Mouse (Mus musculus) cerebellum, postnatal 4 days (tissue): Measurements from ENCODE around the gene Gm16223.

Experiments
- DNase-seq, 2 experiments: peaks; one replicate each; pipeline ENCODE4 v3.0.0; 2022; ENCODE audit warnings: low spot score in 2 of 2, mixed read lengths in 1 of 2

The Gm16223 gene

DNA sequence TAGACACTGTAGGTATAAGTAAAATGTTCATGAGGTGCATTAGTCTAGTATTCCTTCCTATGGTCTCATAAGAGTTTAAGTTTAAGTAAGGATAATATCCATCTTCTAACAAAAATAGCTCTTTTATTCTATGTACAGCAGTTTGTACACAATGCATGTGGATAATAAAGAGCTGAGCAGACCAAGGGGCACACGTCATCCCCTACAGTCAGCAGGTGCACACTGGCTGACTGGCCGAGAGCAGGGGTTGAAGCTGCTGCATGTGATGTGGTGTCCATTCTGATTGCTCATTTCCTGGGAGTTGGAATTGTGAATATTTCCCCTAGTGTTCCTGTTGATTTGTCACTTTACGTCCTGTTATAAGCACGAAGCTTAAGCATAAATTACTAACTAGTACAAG, 144.6 kb downstream of the Gm16223 start:
- DNase-seq = no peak

DNA sequence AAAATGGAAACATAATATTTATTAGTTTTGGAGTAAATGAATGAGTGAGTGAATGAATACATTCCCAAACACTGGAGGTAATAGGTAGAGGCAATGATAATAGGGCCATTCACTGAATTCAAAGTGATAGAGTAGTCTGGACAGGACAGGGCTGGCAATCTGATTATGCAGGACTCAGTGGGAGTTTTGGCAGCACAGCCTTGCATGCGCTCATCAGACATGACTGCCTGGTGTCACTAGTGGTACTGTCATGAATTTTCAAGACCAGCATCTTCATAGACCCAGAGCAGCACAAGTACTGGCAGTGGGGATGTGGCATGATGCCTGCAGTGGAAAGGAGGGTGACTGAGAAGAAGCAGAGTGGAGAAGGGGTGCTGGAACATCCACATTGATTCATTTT, 157.1 kb downstream of the Gm16223 start:
- DNase-seq = peak in 1 of 2 experiments; percentile 23

DNA sequence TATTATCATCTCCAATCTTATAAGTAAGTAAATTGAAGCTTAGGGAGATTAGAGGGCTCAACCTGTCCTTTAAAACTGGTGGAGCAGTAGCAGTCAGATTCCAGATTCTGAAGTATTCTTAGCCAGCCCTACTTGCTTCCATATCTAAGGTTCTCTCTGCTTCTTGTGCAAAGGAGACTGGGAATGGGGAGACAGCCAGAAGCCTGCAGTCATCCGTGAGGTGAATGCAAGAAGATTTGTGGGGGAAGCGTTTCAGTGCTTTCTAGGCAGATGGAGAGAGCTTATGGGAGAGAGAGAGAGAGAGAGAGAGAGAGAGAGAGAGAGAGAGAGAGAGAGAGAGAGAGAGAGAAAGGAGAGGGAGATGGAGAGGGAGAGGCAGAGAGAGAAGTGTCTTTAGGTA, 160.9 kb downstream of the Gm16223 start:
- DNase-seq = peak in 1 of 2 experiments; percentile 11

DNA sequence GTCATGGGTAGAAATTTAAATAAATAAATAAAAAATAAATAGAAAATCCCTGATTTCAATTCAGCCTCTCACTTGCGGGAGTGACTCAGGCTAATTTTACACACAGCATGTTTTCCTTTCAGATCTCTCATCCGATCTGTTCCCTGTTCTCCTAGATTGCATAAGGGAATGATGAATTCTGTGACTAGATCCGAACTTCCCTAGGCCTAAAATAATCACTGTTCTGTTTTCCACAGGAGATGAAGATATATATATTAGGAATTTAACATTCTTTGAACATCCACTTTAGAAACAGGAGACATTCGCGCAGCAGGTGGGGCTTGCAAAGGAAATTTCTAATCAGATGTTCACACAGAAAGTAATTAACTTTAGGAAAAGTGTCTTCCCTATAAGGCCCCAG, 171.5 kb downstream of the Gm16223 start:
- DNase-seq = no peak

DNA sequence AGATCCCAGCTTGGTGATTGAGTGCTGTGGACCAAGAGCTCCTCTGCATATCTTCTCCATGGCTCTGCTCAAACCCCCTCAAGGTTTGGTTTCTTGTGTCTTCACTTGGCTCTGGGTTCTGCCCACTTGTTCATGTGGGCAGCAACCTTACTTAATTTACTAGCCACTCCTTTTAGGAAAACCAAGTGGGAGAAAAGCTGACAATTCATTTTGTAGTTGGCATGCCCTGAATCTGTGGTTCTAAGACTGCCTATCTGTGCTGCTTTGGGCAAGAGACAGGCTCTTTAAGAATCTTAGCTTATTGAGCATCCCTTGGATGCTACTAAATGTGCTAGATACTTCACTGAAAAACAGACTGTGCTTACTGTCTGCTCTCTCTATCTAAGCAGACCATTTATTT, 172.0 kb downstream of the Gm16223 start:
- no peak for DNase-seq

DNA sequence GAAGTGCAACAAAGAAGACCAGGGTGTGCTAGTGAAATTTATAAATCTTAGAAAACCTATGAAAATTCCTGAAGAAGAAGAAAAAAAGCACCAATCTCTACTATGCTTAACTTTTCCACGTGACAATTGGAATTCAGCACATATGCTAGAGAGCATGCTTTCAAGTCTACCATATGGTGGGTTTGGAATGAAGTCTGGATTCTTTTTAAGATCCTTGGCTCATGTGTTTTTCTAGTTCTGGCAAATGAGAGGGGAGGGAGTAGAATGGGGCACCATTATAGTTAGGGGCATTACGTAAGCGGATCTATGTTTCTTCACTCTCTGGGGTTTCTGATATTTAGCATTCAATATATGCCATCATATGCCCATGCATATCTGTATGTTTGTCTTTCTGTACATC, 182.6 kb downstream of the Gm16223 start:
- DNase-seq = no peak
